Mouse (Mus musculus) heart, embryonic 12.5 days (tissue): ENCODE data around the gene Cacna1c. TPM values are rescaled to one million over a fixed set of nuclear protein-coding genes. Genes with fewer than 3 reads are reported as not detected.

ENCODE experiments used
- ATAC-seq: fragments of 200-750 bp; cut with Nextera tagmentation; 2 replicates; pipeline ENCODE4 v1.8.0; 2017; ENCODE audit warnings: moderate TSS enrichment, moderate library complexity; ENCODE audit not compliant: insufficient number of reproducible peaks, low FRiP score
- H3K27ac ChIP-seq: fragments of 300-500 bp; sonication (generic); 2 replicates; pipeline ENCODE4 v1.5.1; 2016; ENCODE audit warnings: mild to moderate bottlenecking, moderate library complexity; ENCODE audit not compliant: poor library complexity, severe bottlenecking
- H3K27me3 ChIP-seq: fragments of 300-500 bp; sonication (generic); replicated peaks from 2 replicates; pipeline ENCODE4 v1.6.1; 2016; ENCODE audit warnings: mild to moderate bottlenecking, moderate library complexity
- H3K36me3 ChIP-seq: fragments of 300-500 bp; sonication (generic); 2 replicates; pipeline ENCODE4 v1.6.1; 2016; ENCODE audit warnings: mild to moderate bottlenecking, moderate library complexity
- H3K4me1 ChIP-seq: fragments of 300-500 bp; sonication (generic); replicated peaks from 2 replicates; pipeline ENCODE4 v1.6.1; 2016; ENCODE audit warnings: mild to moderate bottlenecking
- H3K4me2 ChIP-seq: fragments of 300-500 bp; sonication (generic); 2 replicates; pipeline ENCODE4 v1.6.1; 2016; ENCODE audit warnings: mild to moderate bottlenecking, moderate library complexity
- H3K4me3 ChIP-seq: fragments of 300-500 bp; sonication (generic); 2 replicates; pipeline ENCODE4 v1.5.1; 2016; ENCODE audit warnings: mild to moderate bottlenecking
- H3K9ac ChIP-seq: fragments of 300-500 bp; sonication (generic); 2 replicates; pipeline ENCODE4 v1.6.1; 2016; ENCODE audit warnings: mild to moderate bottlenecking, moderate library complexity
- H3K9me3 ChIP-seq: fragments of 300-500 bp; sonication (generic); replicated peaks from 2 replicates; pipeline ENCODE4 v1.6.1; 2016; ENCODE audit warnings: mild to moderate bottlenecking, moderate library complexity
- WGBS: fragments of 180-500 bp; shearing (Covaris S2); methylation state at CpG from one replicate; pipeline ENCODE4 v1.1.7; 2016; 5-methylcytosine and 5-hydroxymethylcytosine counted together
- polyA plus RNA-seq: library from polyadenylated mRNA; unstranded; fragments of >200 nt; fragmentation: Nextera tagmentation; extraction: Ambion mirVana; gene quantifications from 2 replicates; pipeline ENCODE4 v1.2.1, GENCODE M21; 2016

The Cacna1c gene
- polyA plus RNA-seq, 1 experiment from 2014 or later = 58.1 TPM

DNA sequence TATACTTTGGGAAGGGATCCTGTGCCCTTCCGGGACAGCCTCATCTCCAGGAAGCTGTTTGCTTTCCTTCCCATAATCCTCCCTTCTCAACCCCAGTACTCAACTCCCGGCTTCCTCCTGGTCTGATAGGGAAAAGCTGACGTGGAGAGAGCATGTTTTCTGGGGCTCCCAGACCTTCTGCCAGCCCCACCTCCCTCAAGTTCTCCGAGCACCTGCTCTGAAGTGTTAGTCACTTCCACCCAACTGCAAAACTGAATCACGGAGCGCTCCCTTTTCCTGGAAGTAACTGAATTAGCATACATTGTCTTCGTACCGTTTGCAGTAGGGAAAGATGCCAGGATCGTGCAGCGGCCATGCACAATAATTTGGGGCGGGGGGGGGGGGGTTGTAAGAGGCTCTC lies 393.9 kb downstream of the Cacna1c start:
- H3K4me1 ChIP-seq = peaks cover 83% of the 10 kb centered on the region
- H3K36me3 ChIP-seq = no peaks in the 10 kb centered on the region
- no peak for ATAC-seq
- no peak overlapping the region for H3K4me3 ChIP-seq
- no peak overlapping the region for H3K27ac ChIP-seq
- WGBS = 58% methylated on average over 11 of the region's 11 CpGs
- no peak overlapping the region for H3K4me2 ChIP-seq
- H3K9ac ChIP-seq = no peak overlapping the region
- no peaks in the 10 kb centered on the region for H3K9me3 ChIP-seq
- H3K27me3 ChIP-seq = no peaks in the 10 kb centered on the region

DNA sequence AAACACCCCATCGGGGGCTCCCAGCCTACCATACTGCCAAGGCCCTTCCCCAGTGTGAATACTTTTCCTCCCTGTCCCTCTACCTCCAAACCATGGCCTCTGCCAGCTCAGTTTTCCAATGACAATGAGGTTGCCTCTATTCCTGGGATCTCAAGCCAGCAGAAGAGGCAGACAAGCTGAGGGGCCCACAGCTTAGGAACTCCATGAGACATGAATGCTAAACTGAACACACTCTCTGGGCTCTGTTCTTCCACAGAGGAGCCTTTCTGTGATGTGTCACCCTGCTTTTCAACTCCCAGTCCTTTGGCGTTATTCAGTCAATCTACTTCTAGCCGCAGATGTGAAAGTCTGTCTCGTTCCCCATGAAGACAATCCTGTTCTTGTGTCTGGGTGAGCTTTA lies 399.8 kb downstream of the Cacna1c start:
- Histone ChIP-seq H3K27me3 (no peaks in the 10 kb centered on the region), H3K4me2 (no peak overlapping the region), H3K9ac (no peak overlapping the region), H3K4me3 (no peak overlapping the region), H3K4me1 (peaks cover 66% of the 10 kb centered on the region), H3K9me3 (no peaks in the 10 kb centered on the region), H3K36me3 (no peaks in the 10 kb centered on the region), H3K27ac (no peak overlapping the region)
- WGBS = 85% methylated on average over 4 of the region's 4 CpGs
- ATAC-seq = no peak

DNA sequence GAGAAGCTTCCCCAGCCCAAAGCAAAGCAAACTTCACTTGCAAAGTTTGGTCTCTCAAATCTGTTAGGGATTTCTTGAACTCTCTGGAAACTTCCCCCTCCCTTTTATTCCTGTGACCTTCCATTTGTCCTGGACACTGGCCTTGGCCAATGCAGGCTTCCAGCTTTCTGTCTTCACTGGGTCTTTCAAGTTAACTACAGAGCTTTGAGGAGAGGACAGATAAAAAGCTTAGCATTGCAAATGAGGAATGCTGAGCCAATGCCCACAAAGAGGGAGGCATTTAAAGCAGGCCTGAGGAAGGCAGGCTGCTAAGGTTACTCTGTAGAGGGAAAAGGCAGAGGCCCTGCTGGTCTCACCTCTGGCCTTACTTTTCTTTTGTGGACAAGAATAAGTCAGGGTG lies 400.5 kb downstream of the Cacna1c start:
- peaks cover 66% of the 10 kb centered on the region for H3K4me1 ChIP-seq

DNA sequence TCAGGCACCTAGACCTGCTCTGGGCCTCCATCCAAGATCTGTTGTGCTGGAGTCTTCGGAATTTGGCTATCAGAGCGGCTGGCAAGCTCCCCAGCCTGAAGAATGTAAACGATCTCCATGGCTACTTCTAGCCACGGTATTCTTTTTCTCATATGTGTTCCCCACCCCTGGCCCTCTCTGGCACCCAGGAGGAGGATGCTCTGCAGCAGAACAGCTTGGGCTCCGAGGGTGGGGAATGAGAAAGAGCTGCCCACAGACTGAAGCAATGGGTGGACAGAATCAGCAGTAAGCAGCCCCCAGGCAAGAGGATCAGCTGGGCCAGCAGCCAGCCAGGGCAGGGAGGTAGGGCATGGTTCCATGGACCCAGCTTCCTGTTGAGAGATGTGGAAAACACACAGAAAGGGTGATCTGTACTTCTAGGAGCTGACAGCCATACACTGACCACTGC lies 404.3 kb downstream of the Cacna1c start:
- Histone ChIP-seq H3K4me2 (peak overlapping the region; percentile 41), H3K36me3 (no peaks in the 10 kb centered on the region), H3K4me1 (peaks cover 82% of the 10 kb centered on the region), H3K27me3 (no peaks in the 10 kb centered on the region), H3K9me3 (no peaks in the 10 kb centered on the region), H3K27ac (peak overlapping the region; percentile 53), H3K9ac (peak overlapping the region; percentile 38; the same call in 1 of the 2 replicates), H3K4me3 (no peak overlapping the region)
- WGBS = 10% methylated on average over 5 of the region's 5 CpGs
- peak; percentile 41 for ATAC-seq

More for the DNA sequence above, 400.5 kb downstream of the Cacna1c start:
- Histone ChIP-seq H3K27me3 (no peaks in the 10 kb centered on the region), H3K9ac (no peak overlapping the region), H3K36me3 (no peaks in the 10 kb centered on the region), H3K4me2 (no peak overlapping the region), H3K27ac (peak overlapping the region; percentile 21; the same call in 1 of the 2 replicates), H3K4me3 (no peak overlapping the region), H3K9me3 (no peaks in the 10 kb centered on the region)
- no peak for ATAC-seq

DNA sequence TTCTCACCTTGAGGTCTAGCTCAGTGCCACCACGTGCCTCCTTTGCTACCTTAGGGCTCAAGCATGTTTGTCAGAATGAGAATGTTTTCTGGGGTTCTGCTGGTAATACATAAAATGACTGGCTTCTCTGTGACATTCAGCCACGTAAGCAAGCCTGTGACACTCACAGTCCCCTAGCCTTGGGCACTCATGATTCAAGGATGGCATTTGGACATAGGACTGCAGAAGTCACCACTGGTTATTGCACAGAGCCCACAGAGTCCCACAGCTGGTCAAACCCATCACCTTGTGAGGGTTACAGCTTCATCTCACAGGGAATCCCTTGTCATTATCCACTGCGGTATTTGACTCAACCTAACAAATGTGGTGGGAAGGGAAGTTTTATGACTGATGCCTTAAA lies 408.3 kb downstream of the Cacna1c start:
- 82% methylated on average over 3 of the region's 3 CpGs for WGBS
- no peak overlapping the region for H3K4me2 ChIP-seq
- ATAC-seq = no peak
- H3K9me3 ChIP-seq = no peaks in the 10 kb centered on the region
- H3K27ac ChIP-seq = no peak overlapping the region
- H3K9ac ChIP-seq = no peak overlapping the region
- no peaks in the 10 kb centered on the region for H3K27me3 ChIP-seq
- H3K4me1 ChIP-seq = peaks cover 89% of the 10 kb centered on the region
- H3K4me3 ChIP-seq = no peak overlapping the region
- H3K36me3 ChIP-seq = no peaks in the 10 kb centered on the region

DNA sequence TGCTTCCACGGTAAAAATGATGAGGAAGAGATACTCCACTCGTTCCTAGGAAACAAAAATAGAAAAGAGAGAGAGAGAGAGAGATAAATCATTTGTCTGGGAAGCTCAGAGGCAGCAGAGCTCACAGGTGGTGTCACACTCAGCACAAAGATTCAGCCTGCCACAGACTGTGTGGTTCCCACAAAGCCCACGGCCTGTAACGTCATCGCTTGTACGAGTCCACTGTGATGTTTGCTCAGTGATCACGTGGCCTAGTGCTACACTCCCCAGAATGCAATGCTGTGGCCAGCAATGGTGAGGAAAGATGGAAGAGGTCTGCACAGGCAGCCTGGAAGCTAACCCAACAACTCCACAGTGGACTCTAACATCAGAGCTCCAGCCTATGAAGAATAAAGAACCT lies 415.9 kb downstream of the Cacna1c start:
- Histone ChIP-seq H3K9ac (no peak overlapping the region), H3K4me2 (no peak overlapping the region), H3K27ac (no peak overlapping the region), H3K4me3 (no peak overlapping the region), H3K9me3 (no peaks in the 10 kb centered on the region), H3K36me3 (peaks cover 16% of the 10 kb centered on the region), H3K4me1 (peaks cover 56% of the 10 kb centered on the region), H3K27me3 (no peaks in the 10 kb centered on the region)
- WGBS = 72% methylated on average over 7 of the region's 7 CpGs
- ATAC-seq = no peak

DNA sequence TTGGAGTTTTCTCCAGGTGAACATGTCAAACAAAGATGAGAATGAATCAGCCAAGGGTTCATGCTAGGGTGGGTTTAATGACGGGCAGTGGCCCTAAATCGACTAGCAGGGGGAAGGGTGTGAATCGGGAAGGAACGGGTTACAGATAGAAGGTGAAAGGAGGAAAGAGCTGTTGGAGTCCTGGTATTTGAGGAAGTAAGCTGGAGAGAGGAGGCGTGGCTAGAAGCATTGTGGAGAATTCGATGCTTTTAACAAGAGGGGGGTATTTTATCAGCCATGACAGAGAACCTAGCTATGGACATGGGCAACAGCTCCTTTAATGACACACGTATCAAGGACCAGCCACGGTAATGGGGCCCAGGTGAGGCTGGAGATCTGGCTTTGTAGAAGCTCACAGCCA lies 417.0 kb downstream of the Cacna1c start:
- H3K4me1 ChIP-seq = peaks cover 47% of the 10 kb centered on the region
- ATAC-seq = no peak

DNA sequence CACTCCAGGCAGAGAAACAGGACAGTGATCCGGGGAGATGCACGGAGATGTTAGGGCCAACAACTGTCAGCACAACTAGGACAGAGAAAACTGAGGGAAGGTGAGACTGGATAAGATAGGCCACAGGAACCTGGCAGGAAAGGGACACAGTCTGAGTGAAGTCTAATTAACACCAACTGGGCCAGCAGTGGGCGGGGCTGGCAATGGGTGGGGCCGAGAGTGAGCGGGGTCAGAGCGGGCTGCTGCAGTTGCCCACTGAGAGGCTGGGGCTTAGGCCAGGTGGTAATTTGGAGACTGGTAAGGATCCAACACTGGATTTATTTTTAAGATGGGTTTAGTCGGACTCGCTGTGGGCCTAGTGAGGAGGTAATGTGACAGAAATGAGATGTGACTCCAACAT lies 418.8 kb downstream of the Cacna1c start:
- H3K36me3 ChIP-seq = peaks cover 40% of the 10 kb centered on the region
- H3K9me3 ChIP-seq = peaks cover 3% of the 10 kb centered on the region; the same call in 1 of the 2 replicates
- H3K9ac ChIP-seq = no peak overlapping the region
- WGBS = 61% methylated on average over 8 of the region's 8 CpGs
- H3K4me1 ChIP-seq = peaks cover 38% of the 10 kb centered on the region
- no peaks in the 10 kb centered on the region for H3K27me3 ChIP-seq
- no peak overlapping the region for H3K4me3 ChIP-seq
- no peak for ATAC-seq
- no peak overlapping the region for H3K27ac ChIP-seq
- no peak overlapping the region for H3K4me2 ChIP-seq

More for the DNA sequence above, 417.0 kb downstream of the Cacna1c start:
- H3K27ac ChIP-seq = no peak overlapping the region
- no peak overlapping the region for H3K4me3 ChIP-seq
- H3K9ac ChIP-seq = no peak overlapping the region
- peaks cover 3% of the 10 kb centered on the region; the same call in 1 of the 2 replicates for H3K9me3 ChIP-seq
- H3K27me3 ChIP-seq = no peaks in the 10 kb centered on the region
- H3K36me3 ChIP-seq = peaks cover 26% of the 10 kb centered on the region
- 67% methylated on average over 8 of the region's 8 CpGs for WGBS
- no peak overlapping the region for H3K4me2 ChIP-seq

DNA sequence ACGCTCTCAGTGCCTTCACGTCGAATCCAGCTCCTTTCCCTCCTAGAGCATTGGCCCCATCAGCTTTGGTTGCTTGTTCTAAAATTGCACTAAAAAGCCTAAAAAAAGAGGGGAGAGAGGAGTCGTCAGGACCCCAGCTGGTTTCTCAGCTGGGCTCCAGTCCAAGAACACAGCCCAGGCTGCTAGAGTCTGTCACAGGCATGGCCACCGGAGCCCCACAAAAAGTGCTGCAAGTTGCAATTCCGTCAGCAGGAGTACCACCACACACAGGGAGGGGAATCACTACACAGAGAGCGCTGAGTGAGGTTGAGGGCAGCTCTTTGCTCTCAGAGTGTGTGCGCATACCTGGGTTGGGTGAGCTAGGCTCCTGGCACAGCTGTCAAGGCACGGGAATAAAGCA lies 419.8 kb downstream of the Cacna1c start:
- Histone ChIP-seq H3K9ac (no peak overlapping the region), H3K27ac (no peak overlapping the region), H3K4me2 (no peak overlapping the region), H3K4me1 (peaks cover 28% of the 10 kb centered on the region), H3K36me3 (peaks cover 44% of the 10 kb centered on the region), H3K27me3 (no peaks in the 10 kb centered on the region), H3K9me3 (peaks cover 3% of the 10 kb centered on the region; the same call in 1 of the 2 replicates), H3K4me3 (no peak overlapping the region)
- 77% methylated on average over 9 of the region's 9 CpGs for WGBS
- ATAC-seq = no peak

DNA sequence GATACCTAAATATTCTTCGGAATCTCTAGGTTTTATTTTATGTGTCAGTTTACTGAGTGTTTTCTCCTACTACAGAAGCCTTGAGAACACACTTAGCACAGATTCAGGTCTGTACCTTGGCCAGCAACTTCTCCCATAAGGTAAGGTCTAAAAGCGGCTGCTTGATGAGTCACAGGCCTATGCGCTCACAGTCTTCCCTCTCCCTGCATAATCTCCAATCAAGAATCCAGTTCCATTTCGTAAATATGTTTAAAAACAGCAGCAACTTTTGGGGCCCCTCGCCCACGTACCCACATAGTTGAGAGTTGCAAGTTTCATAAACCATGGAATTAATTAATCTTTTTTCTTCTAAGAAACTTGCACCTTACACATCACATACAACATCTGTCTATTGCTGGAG lies 423.6 kb downstream of the Cacna1c start:
- no peak for ATAC-seq
- 79% methylated on average over 6 of the region's 6 CpGs for WGBS
- peaks cover 13% of the 10 kb centered on the region for H3K4me1 ChIP-seq

DNA sequence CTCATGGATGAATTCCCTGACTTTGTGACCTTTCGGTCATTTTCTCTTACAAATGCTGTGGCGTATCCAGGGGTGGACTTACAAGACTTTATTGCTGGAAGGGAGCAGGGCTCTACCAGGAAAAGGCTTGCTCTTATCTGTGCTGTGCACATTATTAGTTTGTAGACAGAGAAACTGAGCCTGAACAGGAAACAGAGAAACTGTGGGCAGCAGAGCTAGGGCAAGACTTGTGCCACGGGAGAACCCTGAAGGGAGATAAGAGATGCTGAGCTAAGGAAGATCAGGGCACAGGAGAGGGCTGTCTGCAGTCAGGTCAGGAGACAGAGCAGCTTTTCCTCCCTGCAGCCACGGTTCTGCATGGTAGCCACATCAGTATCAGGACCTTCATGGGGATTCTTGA lies 425.1 kb downstream of the Cacna1c start:
- Histone ChIP-seq H3K27ac (no peak overlapping the region), H3K4me1 (peaks cover 9% of the 10 kb centered on the region), H3K9me3 (peaks cover 3% of the 10 kb centered on the region; the same call in 1 of the 2 replicates), H3K4me2 (no peak overlapping the region), H3K27me3 (no peaks in the 10 kb centered on the region), H3K4me3 (no peak overlapping the region), H3K36me3 (peaks cover 43% of the 10 kb centered on the region), H3K9ac (no peak overlapping the region)
- WGBS = 58% methylated on average over 4 of the region's 4 CpGs
- ATAC-seq = no peak

More for the DNA sequence above, 423.6 kb downstream of the Cacna1c start:
- Histone ChIP-seq H3K9me3 (peaks cover 3% of the 10 kb centered on the region; the same call in 1 of the 2 replicates), H3K27me3 (no peaks in the 10 kb centered on the region), H3K27ac (no peak overlapping the region), H3K4me3 (no peak overlapping the region), H3K4me2 (no peak overlapping the region), H3K9ac (no peak overlapping the region), H3K36me3 (peaks cover 48% of the 10 kb centered on the region)

DNA sequence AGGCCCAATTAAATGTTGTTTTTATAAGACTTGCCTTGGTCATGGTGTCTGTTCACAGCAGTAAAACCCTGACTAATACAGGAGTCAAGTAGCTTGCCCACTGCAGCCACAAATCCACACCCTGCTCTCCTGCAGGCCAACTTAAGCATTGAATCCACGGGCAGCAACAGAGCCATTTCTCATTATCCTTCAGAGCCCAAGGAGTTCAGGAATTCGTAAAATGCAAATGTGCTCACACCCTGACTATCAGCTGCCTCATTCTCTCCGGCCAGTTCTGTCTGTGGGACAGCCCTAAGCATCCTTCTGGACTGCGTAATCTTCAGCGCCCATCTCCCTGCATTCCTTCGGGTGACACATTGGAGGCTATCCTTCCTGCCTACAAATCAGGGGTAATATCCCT lies 425.8 kb downstream of the Cacna1c start:
- Histone ChIP-seq H3K27me3 (no peaks in the 10 kb centered on the region), H3K9me3 (peaks cover 3% of the 10 kb centered on the region; the same call in 1 of the 2 replicates), H3K4me1 (peaks cover 4% of the 10 kb centered on the region; the same call in 1 of the 2 replicates), H3K36me3 (peaks cover 36% of the 10 kb centered on the region), H3K4me3 (no peak overlapping the region), H3K4me2 (no peak overlapping the region), H3K9ac (no peak overlapping the region), H3K27ac (no peak overlapping the region)
- 80% methylated on average over 6 of the region's 6 CpGs for WGBS
- ATAC-seq = no peak
